Mouse (Mus musculus) testis, adult 10 weeks (tissue): Measurements from ENCODE around the gene Hephl1. TPM values are rescaled to one million over a fixed set of nuclear protein-coding genes. Genes with fewer than 3 reads are reported as not detected.

ENCODE experiments used
- polyA plus RNA-seq: library from polyadenylated mRNA; stranded (reverse); fragments of 350-450 nt; fragmentation: Illumina TruSeq; extraction: RNeasy Lipid Tissue Mini Kit (QIAGEN cat#74804); gene quantifications from one replicate; pipeline ENCODE4 v1.2.3, GENCODE M21; 2014; ENCODE audit warnings: low read depth, low replicate concordance

Gene Hephl1
- polyA plus RNA-seq, result 0.27 TPM

GRCm38 (mm10) chr9:15112008-15112407 is at the start of gene Hephl1:
Gene Hephl1, minus strand, starts transcription at chr9:15112108.

GRCm38 (mm10) chr9:15045084-15045669 is 66.7 kb downstream of the Hephl1 start, which contains the start of gene Panx1:
Gene Panx1, minus strand, starts transcription at chr9:15045478.

Other genes starting within 250 kb of the Hephl1 start
- not detected for gene Izumo1r, start 208.2 kb downstream of the Hephl1 start, polyA plus RNA-seq
- gene Panx1, start 66.6 kb downstream of the Hephl1 start, polyA plus RNA-seq, result 1.0 TPM
- gene Vstm5, start 126.9 kb upstream of the Hephl1 start, polyA plus RNA-seq, result 0.36 TPM
- 29.0 TPM for gene Med17, start 167.8 kb upstream of the Hephl1 start, polyA plus RNA-seq
- 146 TPM for gene Taf1d, start 194.1 kb upstream of the Hephl1 start, polyA plus RNA-seq
- gene 4931406C07Rik, start 194.3 kb upstream of the Hephl1 start, polyA plus RNA-seq, result 49.7 TPM
- 128 TPM for gene Cep295, start 245.7 kb upstream of the Hephl1 start, polyA plus RNA-seq